Mouse (Mus musculus) MEL (cell line): ENCODE data around the gene Galp.

Source experiments
- CHD1 ChIP-seq: IDR thresholded peaks from 2 replicates; pipeline ENCODE4 v1.6.1; 2012; ENCODE audit warnings: low read depth, mild to moderate bottlenecking, inconsistent platforms, low read length, improper control_type of control experiment
- CTCF ChIP-seq, 3 experiments: IDR thresholded peaks in 2 of 3; conservative IDR thresholded peaks in 1 of 3; 2 replicates each; pipeline ENCODE4 v1.5.1; 2011 to 2012; ENCODE audit warnings: low read length in 3 of 3, low read depth in 2 of 3, mild to moderate bottlenecking in 2 of 3, improper control_type of control experiment in 1 of 3, inconsistent platforms in 1 of 3, mixed read lengths in 1 of 3, moderate library complexity in 1 of 3; ENCODE audit not compliant: control insufficient read depth in 1 of 3, insufficient read depth in 1 of 3, poor library complexity in 1 of 3, severe bottlenecking in 1 of 3
- EP300 ChIP-seq, 2 experiments: IDR thresholded peaks; 2 replicates each; pipeline ENCODE4 v1.6.1; 2011; ENCODE audit warnings: improper control_type of control experiment in 2 of 2, low read length in 2 of 2, low read depth in 1 of 2, mild to moderate bottlenecking in 1 of 2
- MAFK ChIP-seq: IDR thresholded peaks from 2 replicates; pipeline ENCODE4 v1.6.1; 2011; ENCODE audit warnings: low read depth, mild to moderate bottlenecking, low read length, improper control_type of control experiment, borderline replicate concordance
- POLR2A ChIP-seq, 2 experiments: IDR thresholded peaks; 2 replicates each; pipeline ENCODE4 v1.6.1; 2011 to 2012; ENCODE audit warnings: low read length in 2 of 2, mild to moderate bottlenecking in 2 of 2, control low read depth in 1 of 2, improper control_type of control experiment in 1 of 2, low read depth in 1 of 2, moderate library complexity in 1 of 2; ENCODE audit not compliant: control insufficient read depth in 1 of 2, insufficient read depth in 1 of 2, poor library complexity in 1 of 2
- TAL1 ChIP-seq: IDR thresholded peaks from 2 replicates; pipeline ENCODE4 v1.6.1; 2012; ENCODE audit warnings: mild to moderate bottlenecking, inconsistent platforms, low read length, moderate library complexity, mixed read lengths
- ZC3H11A ChIP-seq: IDR thresholded peaks from 2 replicates; pipeline ENCODE4 v1.6.1; 2012; ENCODE audit warnings: low read depth, mild to moderate bottlenecking, inconsistent platforms, low read length, improper control_type of control experiment

DNA sequence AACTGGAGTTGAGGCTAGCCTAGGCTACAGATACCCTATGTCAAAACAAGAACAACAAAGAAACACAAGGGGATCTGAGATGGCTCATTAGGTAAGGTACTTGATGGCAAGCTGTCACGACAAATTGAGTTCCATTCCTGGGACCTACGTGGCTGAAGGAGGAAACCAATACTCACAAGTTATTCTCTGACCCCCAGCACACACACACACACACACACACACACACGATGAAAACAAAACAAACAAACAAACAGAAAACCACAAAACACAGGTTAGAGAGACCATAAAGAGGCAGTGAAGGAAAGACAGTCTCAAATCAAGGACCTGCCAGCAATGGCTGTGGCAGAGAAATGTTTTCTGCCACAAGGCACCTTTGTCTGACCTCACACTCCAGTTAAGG lies at the start of gene Galp:
- no peak for TF ChIP-seq CTCF (IDR thresholded peaks at IDR 0.05 in 2 of 3, conservative IDR thresholded peaks at IDR 0.05 in 1 of 3; ENCODE audit: control insufficient read depth in 1 of 3, insufficient read depth in 1 of 3, low read depth in 2 of 3, low read length in 3 of 3, poor library complexity in 1 of 3, severe bottlenecking in 1 of 3)
- TF ChIP-seq MAFK = no peak
- no peak for TF ChIP-seq TAL1
- TF ChIP-seq EP300 (IDR thresholded peaks at IDR 0.05; ENCODE audit: low read depth in 1 of 2, low read length in 2 of 2) = no peak
- TF ChIP-seq POLR2A (IDR thresholded peaks at IDR 0.05; ENCODE audit: control insufficient read depth in 1 of 2, insufficient read depth in 1 of 2, low read depth in 1 of 2, low read length in 2 of 2, poor library complexity in 1 of 2) = no peak
- no peak for TF ChIP-seq CHD1
- no peak for TF ChIP-seq ZC3H11A
